Mouse (Mus musculus) neural tube, embryonic 14.5 days (tissue): ENCODE measurements at regions not wholly inside any gene's neighbourhood (a gene's known extent, or its start where the extent isn't known, plus 50 kb on each side); places are given as distances from the start of the nearest gene placed in this dataset.

Experiments
- ATAC-seq: fragments of 200-750 bp; cut with Nextera tagmentation; 2 replicates; pipeline ENCODE4 v1.8.0; 2017; ENCODE audit warnings: low read depth, mild to moderate bottlenecking, moderate TSS enrichment, moderate library complexity
- H3K27ac ChIP-seq: fragments of 300-500 bp; sonication (generic); 2 replicates; pipeline ENCODE4 v1.5.1; 2014; ENCODE audit warnings: low read depth, mild to moderate bottlenecking, control low read depth, low read length, moderate library complexity, mixed read lengths
- H3K27me3 ChIP-seq: fragments of 300-500 bp; sonication (generic); 2 replicates; pipeline ENCODE4 v1.6.1; 2014; ENCODE audit warnings: low read length; ENCODE audit not compliant: control insufficient read depth, insufficient read depth
- H3K36me3 ChIP-seq: fragments of 300-500 bp; sonication (generic); 2 replicates; pipeline ENCODE4 v1.6.1; 2014; ENCODE audit warnings: low read length, mixed read lengths; ENCODE audit not compliant: control insufficient read depth, insufficient read depth
- H3K4me1 ChIP-seq: fragments of 300-500 bp; sonication (generic); 2 replicates; pipeline ENCODE4 v1.6.1; 2014; ENCODE audit warnings: low read length; ENCODE audit not compliant: control insufficient read depth, insufficient read depth
- H3K4me2 ChIP-seq: fragments of 300-500 bp; sonication (generic); 2 replicates; pipeline ENCODE4 v1.6.1; 2014; ENCODE audit warnings: mild to moderate bottlenecking, low read depth, low read length, control low read depth
- H3K4me3 ChIP-seq: fragments of 300-500 bp; sonication (generic); 2 replicates; pipeline ENCODE4 v1.5.1; 2014; ENCODE audit warnings: low read depth, low read length, control low read depth, mixed read lengths
- H3K9ac ChIP-seq: fragments of 300-500 bp; sonication (generic); replicated peaks from 2 replicates; pipeline ENCODE4 v1.6.1; 2014; ENCODE audit warnings: low read depth, mild to moderate bottlenecking, control low read depth, low read length, mixed read lengths
- H3K9me3 ChIP-seq: fragments of 300-500 bp; sonication (generic); 2 replicates; pipeline ENCODE4 v1.6.1; 2016; ENCODE audit warnings: low read length; ENCODE audit not compliant: control insufficient read depth
- WGBS: fragments of 180-500 bp; shearing (Covaris S2); extraction: QIAGEN DNeasy Blood & Tissue Kit; methylation state at CpG from one replicate; pipeline ENCODE4 v1.1.7; 2014; 5-methylcytosine and 5-hydroxymethylcytosine counted together

DNA sequence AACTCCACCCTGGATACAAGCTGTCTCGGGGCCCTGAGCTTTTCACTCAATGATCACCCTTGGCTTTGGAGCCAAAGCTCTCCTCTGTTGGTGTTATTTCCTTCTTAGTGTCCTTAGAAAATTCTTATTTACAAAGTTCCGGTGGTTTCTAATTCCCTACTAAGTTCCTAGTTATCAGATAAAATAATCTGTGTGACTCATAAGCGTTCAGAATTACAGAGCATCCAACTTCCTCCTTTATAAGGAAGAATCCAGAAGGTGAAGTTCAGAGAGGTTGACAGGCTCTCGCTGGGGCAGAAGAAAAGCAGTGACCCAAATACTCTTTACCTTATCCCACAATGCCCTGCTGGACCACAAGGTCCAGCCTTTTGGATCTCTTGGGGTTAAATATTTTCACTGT, 135.7 kb upstream of the Krr1 start:
- H3K4me3 ChIP-seq = no peak overlapping the region
- no peak overlapping the region for H3K9ac ChIP-seq
- H3K4me1 ChIP-seq = no peaks in the 10 kb centered on the region
- no peaks in the 10 kb centered on the region for H3K27me3 ChIP-seq
- no peak overlapping the region for H3K27ac ChIP-seq
- ATAC-seq = no peak
- no peak overlapping the region for H3K4me2 ChIP-seq
- H3K9me3 ChIP-seq = no peaks in the 10 kb centered on the region
- no peaks in the 10 kb centered on the region for H3K36me3 ChIP-seq
- 90% methylated on average over 4 of the region's 4 CpGs for WGBS

DNA sequence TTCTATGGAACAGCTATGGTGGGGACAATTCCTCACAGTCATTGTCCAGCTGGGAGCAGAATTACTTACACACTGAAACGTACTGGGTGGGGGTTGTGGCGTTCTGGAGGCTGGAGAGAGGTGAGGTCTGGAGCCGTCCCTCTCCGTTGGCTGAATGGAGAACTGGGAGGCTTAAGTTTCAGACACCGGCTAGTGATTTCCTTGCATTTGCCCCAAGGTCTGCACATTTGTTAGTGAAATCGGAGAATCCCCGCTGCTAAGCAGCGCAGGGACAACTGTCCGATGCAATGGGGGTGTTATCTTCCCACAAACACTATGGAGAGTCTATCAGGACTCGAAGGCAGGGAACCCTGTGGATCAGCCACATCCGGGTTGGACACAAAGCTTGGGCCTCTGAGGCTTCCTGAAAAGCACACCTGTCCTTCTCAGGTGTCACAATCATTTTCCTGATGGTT, 130.1 kb upstream of the Krr1 start:
- Histone ChIP-seq H3K9me3 (no peaks in the 10 kb centered on the region), H3K4me2 (no peak overlapping the region), H3K27ac (no peak overlapping the region), H3K36me3 (no peaks in the 10 kb centered on the region), H3K27me3 (no peaks in the 10 kb centered on the region), H3K4me3 (no peak overlapping the region), H3K9ac (no peak overlapping the region), H3K4me1 (0 out of 2 replicates have a peak, but pooled peaks cover 4% of the 10 kb centered on the region)
- WGBS = 53% methylated on average over 11 of the region's 11 CpGs
- ATAC-seq = no peak

DNA sequence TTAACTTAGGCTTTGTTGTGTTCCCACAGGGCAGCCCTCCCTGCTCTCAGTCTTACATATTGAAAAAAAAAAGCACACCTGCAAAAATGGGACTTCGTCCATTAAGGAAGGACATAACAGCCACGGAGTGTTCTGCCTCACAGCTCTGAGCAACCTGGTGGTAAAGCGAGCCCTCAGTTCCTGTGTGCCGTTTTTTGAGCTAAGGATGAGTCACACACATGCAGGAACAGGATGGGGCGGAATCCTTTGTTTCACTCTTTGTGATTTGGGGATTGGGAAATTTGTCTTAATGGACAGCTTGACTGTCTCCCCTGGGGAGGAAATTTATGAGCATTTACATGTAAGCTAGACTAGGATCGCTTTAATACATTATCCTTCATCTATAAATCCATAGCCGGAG, 129.6 kb upstream of the Krr1 start:
- ATAC-seq = peak; percentile 54; the same call in 1 of the 2 replicates

DNA sequence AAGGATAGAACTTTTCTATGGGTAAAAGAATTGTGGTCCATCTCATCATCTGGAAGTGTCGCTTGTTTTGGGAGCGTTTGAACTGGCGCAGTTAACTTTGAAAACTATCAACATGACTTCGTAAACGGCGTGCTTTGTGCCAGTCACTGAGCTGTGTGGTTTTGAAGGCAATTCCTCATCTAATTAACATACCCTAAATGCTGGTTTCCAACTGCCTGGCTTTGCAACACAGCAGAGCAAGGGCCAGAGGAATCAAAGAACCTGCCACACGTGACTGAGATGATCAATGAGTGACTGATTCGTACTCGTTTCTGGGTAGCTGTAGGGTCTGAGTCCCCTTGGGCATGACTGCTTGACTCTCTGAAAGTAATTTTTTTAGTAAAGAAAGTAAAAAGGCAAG, 129.2 kb upstream of the Krr1 start:
- no peak overlapping the region for H3K4me3 ChIP-seq
- ATAC-seq = peak; percentile 38; the same call in 1 of the 2 replicates
- H3K36me3 ChIP-seq = no peaks in the 10 kb centered on the region
- WGBS = 35% methylated on average over 9 of the region's 9 CpGs
- H3K4me2 ChIP-seq = no peak overlapping the region
- H3K27ac ChIP-seq = no peak overlapping the region
- no peaks in the 10 kb centered on the region for H3K9me3 ChIP-seq
- 0 out of 2 replicates have a peak, but pooled peaks cover 4% of the 10 kb centered on the region for H3K4me1 ChIP-seq
- no peaks in the 10 kb centered on the region for H3K27me3 ChIP-seq
- H3K9ac ChIP-seq = no peak overlapping the region

More for the DNA sequence above, 129.6 kb upstream of the Krr1 start:
- WGBS = 34% methylated on average over 7 of the region's 7 CpGs
- Histone ChIP-seq H3K27me3 (no peaks in the 10 kb centered on the region), H3K4me2 (no peak overlapping the region), H3K27ac (no peak overlapping the region), H3K36me3 (no peaks in the 10 kb centered on the region), H3K4me3 (no peak overlapping the region), H3K9ac (no peak overlapping the region), H3K4me1 (0 out of 2 replicates have a peak, but pooled peaks cover 4% of the 10 kb centered on the region), H3K9me3 (no peaks in the 10 kb centered on the region)

DNA sequence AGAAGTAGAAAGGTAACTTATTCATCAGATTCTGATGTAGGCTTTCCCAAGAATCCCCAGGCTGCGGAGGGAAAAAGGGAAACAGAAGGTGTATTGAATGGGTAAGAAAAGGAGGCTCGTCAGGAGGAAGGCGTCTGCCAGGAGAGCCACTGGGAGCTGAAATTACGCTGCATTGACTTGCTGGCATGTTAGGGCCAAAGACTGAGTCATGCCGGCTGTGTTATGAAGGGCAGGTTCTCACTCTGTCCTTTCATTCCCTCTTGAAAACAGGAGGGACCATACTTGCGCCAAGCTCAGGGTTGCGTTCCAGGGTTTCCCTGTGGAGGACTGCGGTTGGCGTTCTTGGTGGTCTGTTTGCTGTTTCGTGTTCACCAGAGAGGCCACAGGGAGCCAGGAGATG, 128.3 kb upstream of the Krr1 start:
- no peak for ATAC-seq
- no peak overlapping the region for H3K9ac ChIP-seq
- H3K27ac ChIP-seq = no peak overlapping the region
- 83% methylated on average over 10 of the region's 10 CpGs for WGBS
- H3K36me3 ChIP-seq = no peaks in the 10 kb centered on the region
- H3K27me3 ChIP-seq = no peaks in the 10 kb centered on the region
- no peak overlapping the region for H3K4me2 ChIP-seq
- H3K9me3 ChIP-seq = no peaks in the 10 kb centered on the region
- no peak overlapping the region for H3K4me3 ChIP-seq
- H3K4me1 ChIP-seq = 0 out of 2 replicates have a peak, but pooled peaks cover 4% of the 10 kb centered on the region

DNA sequence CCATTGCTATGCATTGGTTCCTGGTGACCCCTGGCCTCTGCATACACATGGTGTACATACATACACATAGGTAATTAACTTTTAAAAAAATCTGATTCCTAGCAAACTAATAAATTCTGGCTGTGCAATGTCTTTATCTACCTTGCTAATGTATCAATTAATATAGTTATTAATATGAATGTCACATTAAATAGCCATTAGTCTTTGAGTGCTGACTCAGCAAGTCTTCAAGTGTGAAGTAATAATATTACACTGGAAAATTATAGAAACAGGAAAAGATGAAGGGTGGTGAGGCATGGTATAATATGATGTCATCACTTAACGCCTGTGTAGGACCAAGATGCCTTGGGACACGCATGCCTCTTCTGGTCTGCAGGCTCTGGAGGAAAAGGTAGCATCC, 126.5 kb upstream of the Krr1 start:
- no peak for ATAC-seq
- Histone ChIP-seq H3K27me3 (no peaks in the 10 kb centered on the region), H3K4me1 (0 out of 2 replicates have a peak, but pooled peaks cover 4% of the 10 kb centered on the region), H3K9me3 (no peaks in the 10 kb centered on the region), H3K27ac (no peak overlapping the region), H3K9ac (no peak overlapping the region), H3K4me3 (no peak overlapping the region), H3K36me3 (no peaks in the 10 kb centered on the region), H3K4me2 (no peak overlapping the region)
- WGBS = 94% methylated on average over 2 of the region's 2 CpGs

DNA sequence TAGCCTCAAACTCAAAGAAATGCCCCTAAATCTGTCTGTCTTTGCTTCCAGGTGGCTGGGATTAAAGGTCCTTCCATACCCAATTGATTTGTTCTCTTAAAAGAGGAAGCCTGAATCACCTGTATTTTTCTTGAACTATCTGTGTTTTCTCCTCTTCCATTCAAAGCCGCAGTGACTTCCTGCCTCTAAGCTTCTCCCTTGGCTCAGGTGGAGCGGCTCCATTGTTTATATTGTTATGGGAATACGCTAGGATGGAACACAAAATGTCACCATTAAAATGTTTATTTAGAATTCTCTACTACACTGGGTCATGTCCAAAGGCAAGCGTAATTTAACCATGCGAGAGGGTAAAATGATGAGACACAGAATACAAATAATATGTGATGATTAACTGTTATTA, 118.2 kb upstream of the Krr1 start:
- WGBS = 79% methylated on average over 5 of the region's 5 CpGs
- ATAC-seq = no peak

DNA sequence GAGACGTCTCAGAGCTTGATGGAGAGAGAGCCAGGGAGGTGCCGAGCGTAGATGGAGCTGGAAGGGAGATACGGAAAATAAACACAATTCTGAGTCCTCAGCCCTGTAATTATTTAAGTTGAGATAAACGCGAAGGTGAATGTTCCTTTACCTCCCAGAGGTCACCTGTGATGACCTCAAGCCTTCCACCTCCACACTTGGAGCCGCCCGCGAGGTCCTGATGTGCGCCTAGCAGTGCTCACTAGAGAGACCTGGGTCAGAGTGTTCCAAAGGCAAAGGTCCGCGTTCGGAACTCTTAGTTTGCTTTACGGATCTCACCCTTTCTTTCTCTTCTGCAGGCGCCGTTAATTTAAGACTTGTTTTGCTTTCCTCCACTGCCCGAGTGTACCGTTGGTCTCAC, 117.0 kb upstream of the Krr1 start:
- Histone ChIP-seq H3K9ac (no peak overlapping the region), H3K27me3 (no peaks in the 10 kb centered on the region), H3K4me2 (no peak overlapping the region), H3K27ac (no peak overlapping the region), H3K4me3 (no peak overlapping the region), H3K4me1 (no peaks in the 10 kb centered on the region), H3K9me3 (no peaks in the 10 kb centered on the region), H3K36me3 (no peaks in the 10 kb centered on the region)
- WGBS = 95% methylated on average over 18 of the region's 18 CpGs
- ATAC-seq = no peak

More for the DNA sequence above, 118.2 kb upstream of the Krr1 start:
- Histone ChIP-seq H3K9me3 (no peaks in the 10 kb centered on the region), H3K36me3 (no peaks in the 10 kb centered on the region), H3K27ac (no peak overlapping the region), H3K9ac (no peak overlapping the region), H3K27me3 (no peaks in the 10 kb centered on the region), H3K4me3 (no peak overlapping the region), H3K4me1 (no peaks in the 10 kb centered on the region), H3K4me2 (no peak overlapping the region)

DNA sequence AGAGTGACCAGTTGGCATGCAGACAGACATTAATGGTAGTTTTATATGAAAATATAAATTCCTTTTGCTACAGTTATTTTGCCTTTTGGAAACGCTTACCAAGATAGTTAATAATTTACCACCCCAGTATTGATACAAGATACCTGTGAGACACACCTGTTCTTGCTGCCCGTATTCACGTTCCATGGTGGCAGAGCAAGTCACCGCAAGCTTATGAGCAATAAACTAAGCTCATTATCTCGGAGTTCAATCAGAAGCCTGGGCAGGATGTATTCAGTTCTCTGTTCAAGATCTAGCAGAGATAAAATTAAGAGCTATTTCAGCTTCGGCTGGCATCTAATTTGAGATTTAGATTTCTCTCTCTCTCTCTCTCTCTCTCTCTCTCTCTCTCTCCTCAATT, 114.1 kb upstream of the Krr1 start:
- Histone ChIP-seq H3K4me2 (no peak overlapping the region), H3K27ac (no peak overlapping the region), H3K9ac (no peak overlapping the region), H3K36me3 (no peaks in the 10 kb centered on the region), H3K9me3 (no peaks in the 10 kb centered on the region), H3K4me1 (no peaks in the 10 kb centered on the region), H3K27me3 (no peaks in the 10 kb centered on the region), H3K4me3 (no peak overlapping the region)
- WGBS = 85% methylated on average over 6 of the region's 6 CpGs
- no peak for ATAC-seq
